In genomic region chr11:115682411-115682810, GRCm38 (mm10) we compare ENCODE assay signal across 21 mouse cellular contexts.
"Had no signal": no experiment of that assay in that cellular context is flagged by ENCODE, and none has a peak within 500 bp of the region (broad histone marks: within the 10 kb centered on the region; RNA-seq: fewer than 3 reads in every experiment).

No protein-coding gene starts in this region.

- ATAC-seq: hindbrain, postnatal 0 days; intestine, embryonic 16.5 days had no signal

- DNase-seq: gastrocnemius, postnatal 14 days; heart, adult 18-20 months; heart, postnatal 10 days; kidney, adult 18-20 months; kidney, adult 8-10 months; kidney, postnatal 10 days; kidney, postnatal 25 days; kidney, postnatal 4 days; liver; liver, embryonic 13.5 days had no signal

- H3K4me2 ChIP-seq: heart, embryonic 12.5 days; hindbrain, embryonic 13.5 days; hindbrain, embryonic 15.5 days; limb, embryonic 12.5 days; liver, embryonic 11.5 days; liver, embryonic 13.5 days had no signal

- H3K4me1 ChIP-seq: limb, embryonic 10.5 days; limb, embryonic 12.5 days had no signal

- H3K27me3 ChIP-seq: heart, embryonic 12.5 days; hindbrain, embryonic 13.5 days; hindbrain, embryonic 15.5 days; limb, embryonic 12.5 days; liver, embryonic 13.5 days had no signal

- H3K9ac ChIP-seq: heart, embryonic 12.5 days; hindbrain, embryonic 13.5 days; hindbrain, embryonic 15.5 days; limb, embryonic 12.5 days; liver, embryonic 13.5 days had no signal

- H3K27ac ChIP-seq: heart, embryonic 10.5 days; hindbrain, embryonic 13.5 days; hindbrain, embryonic 15.5 days; hindbrain, postnatal 0 days; layer of hippocampus, adult 2 months; left cerebral cortex, adult 2 months; limb, embryonic 10.5 days; limb, embryonic 12.5 days; liver, embryonic 13.5 days had no signal

- H3K9me3 ChIP-seq: heart, embryonic 10.5 days; heart, embryonic 12.5 days; hindbrain, embryonic 13.5 days; hindbrain, embryonic 15.5 days; limb, embryonic 10.5 days; limb, embryonic 12.5 days; liver, embryonic 13.5 days had no signal

- H3K4me3 ChIP-seq: heart, embryonic 10.5 days; heart, embryonic 12.5 days; hindbrain, embryonic 13.5 days; hindbrain, embryonic 15.5 days; layer of hippocampus, adult 2 months; left cerebral cortex, adult 2 months; limb, embryonic 10.5 days; limb, embryonic 12.5 days; liver, embryonic 13.5 days had no signal
